Mouse (Mus musculus): ENCODE data around the gene Dmtf1. TPM values are rescaled to one million over a fixed set of nuclear protein-coding genes. Genes with fewer than 3 reads are reported as not detected.

The Dmtf1 gene
- total RNA-seq, 1 experiment from 2014 or later: 28.2 TPM

DNA sequence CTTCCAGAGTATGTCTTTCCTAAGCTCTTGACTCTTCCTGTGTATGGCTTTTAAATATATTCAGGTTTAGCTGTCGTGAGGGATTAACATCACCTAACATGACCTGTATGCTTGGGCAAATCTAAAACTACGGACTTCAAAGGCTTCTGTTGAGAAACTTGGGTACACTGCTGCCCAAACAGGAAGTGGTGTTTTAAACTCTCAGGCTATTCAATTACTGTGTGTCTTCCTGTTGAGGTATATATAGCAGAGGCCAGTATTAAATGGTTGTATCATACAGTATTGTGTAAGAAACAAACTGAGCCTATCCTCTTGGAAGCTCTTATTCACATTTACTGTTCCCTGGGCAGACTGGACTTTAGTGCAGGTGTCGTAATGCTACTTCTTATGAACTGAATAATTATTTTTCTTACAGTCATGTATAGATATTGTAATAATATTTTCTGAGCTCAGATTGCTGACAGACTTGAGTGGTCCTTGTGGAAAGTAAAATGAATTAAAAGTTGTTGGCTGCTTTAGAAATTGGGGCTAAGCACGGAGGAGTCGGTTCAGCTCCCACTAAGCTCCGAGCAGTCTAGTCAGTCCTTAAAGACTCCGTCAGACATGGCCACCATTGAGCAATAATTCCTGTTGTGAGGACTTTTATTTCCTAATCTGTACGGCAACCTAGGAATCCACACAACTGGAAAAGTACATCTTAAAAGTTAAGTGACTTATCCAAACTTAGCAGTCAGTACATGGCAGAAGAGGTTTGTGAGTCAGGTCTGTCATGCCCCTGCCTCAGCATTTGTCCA lies 54.1 kb downstream of the Dmtf1 start:
- DNase-seq: no peak

DNA sequence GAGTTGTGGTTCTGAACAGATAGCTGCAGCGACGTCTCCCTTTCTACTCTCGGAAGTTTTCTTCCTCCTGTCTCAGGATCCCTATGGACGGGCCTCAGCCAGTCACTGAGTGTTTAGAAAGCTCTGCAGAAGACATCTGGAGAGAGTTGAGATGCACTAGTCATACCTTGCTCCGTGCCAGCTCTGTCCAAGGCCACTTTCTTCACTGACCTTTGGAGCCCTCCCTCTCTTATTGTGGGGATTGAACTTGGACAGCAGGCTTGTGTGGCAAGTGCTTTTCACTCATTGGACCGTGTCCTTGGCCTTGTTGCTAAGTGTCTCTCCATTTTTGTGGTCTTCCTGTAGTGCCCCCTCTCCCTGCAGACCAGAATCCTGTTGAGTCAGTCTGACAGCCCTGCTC lies 54.8 kb downstream of the Dmtf1 start:
- peak; percentile 71 for DNase-seq

DNA sequence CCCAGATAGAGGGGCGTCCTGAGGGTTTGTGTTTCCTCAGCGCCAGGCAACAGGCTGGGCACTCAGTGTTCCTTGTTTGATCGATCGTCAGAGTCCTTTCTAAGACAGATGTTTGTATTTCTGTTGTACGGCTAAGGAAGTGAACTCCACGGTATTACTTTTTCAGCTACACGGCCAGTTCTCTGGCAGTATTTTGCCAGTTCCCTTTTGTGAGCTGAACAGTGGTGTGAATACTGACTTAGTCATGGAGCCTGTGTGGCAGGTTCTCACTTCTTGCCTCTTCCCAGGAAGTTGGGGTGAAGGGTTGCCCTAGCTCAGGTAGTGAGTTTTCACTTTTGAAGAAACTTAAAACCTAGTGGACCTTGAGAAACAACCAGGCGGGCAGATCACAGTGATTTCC lies 57.6 kb downstream of the Dmtf1 start:
- no peak for DNase-seq

DNA sequence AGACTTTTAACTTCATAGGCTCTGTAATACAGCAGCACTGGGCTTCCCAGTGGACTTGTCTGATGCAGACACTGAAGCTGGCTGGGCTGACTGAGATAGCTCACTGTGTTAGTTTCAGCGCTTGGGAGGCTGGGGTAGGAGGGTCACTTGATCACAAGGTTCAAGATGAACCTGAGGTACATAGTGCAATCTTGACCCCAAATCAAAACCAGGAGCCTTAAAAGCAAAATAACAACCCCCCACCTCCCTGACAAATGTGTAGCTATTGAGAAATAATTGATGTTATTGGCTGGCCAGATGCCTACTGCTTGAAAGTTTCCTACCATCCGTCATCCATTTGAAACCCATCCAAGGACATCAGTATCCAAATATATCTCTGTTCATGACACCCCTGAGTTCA lies 58.9 kb downstream of the Dmtf1 start:
- DNase-seq: peak; percentile 42

DNA sequence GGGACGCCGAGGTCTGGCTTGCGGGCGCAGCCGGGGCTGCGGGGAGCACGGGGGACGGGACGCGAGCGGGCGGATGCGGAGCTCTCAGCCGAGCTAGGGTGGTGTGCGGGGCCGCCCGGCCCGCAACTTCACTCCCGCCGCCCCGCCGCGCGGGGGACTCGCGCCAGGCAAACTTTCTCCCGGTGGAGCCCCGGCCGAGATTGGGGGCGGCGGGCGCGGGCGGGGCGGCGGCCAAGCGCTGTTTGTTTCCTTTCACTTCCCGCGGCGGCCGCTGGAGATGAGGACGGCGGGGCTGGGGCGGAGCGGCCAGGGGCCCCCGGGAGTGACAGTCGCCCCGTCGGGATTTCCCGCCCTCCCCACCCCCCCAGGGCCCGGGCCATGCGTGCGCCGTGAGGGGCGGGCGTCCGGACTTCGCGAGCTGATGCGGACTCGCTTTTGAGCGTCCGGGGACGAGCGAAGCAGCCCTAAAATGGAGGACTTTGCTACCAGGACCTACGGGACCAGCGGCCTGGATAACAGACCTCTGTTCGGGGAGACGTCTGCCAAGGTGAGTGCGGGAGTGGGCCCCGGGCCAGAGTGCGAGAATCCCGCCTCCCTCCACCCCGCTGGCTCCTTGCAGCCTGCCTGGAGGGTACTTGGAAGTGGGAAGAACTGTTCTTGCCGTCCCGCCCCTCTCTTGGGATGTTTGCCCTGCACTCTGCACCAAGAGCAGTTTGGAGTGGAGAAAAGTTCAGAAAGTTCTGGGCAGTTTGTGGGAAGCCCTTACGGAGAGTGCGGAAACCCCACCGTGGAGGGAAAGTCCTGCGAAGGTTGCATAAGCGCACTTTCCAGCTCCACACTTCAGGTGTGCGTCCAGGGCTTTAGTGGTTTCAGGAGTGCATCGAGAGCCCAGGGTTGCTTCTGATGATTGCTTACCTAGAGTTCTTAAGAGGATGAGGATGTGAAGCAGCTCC lies 60.5 kb downstream of the Dmtf1 start:
- peak; percentile 81 for DNase-seq

DNA sequence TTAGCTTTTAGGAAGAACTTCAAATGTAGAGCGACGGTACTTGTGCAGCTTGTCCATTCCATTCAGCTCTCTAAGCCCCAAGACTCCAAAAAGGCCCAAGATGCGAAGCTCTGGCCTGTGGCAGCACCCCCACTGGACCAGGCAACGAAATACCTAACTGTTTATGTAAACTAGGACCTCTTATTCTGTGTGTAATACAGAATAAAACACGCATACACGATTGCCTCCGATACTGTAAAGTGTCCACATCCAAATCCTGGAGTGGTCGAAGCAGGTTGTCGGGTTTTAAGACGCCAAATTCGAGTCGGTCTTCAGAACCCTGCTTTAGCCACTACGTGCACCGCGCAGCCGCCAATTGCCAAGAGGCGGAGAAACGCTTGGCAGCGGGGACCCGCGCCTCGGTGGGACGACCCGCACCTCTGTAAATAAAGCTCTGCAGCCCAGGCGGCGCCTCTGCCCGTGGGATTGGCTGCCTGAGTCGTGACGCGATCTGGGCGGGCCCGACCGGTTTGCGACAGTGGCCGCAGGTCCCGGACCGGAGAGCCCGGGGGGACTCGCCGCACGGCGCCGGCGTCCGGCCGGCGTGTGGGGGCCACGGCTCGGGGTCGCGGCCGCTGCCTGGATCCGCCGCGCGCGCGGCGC lies 61.2 kb downstream of the Dmtf1 start, which contains the start of gene Tmem243:
Tmem243 (plus strand) TSS at position 462 of the 642 bp plus-strand sequence.
- peak; percentile 97 for DNase-seq

DNA sequence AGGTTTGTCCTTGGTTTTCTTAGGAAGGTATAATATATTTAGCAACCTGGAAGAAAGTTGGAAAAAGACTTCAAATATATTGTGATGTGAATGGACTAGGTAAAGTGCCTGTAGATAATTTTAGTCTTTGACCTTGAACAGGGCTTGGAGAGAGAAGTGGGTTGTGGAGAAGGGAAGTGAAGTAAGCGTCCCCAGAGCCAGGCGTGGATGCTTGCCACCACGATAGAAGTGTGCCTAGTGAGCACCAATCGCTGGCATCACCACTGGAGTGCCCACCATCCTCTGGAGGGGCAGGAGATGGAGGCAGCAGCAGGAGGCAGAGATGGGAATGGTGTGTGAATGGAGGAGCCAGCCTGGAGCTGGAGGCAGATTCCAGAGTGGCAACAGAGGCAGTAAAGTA lies 68.1 kb downstream of the Dmtf1 start:
- no peak for DNase-seq

DNA sequence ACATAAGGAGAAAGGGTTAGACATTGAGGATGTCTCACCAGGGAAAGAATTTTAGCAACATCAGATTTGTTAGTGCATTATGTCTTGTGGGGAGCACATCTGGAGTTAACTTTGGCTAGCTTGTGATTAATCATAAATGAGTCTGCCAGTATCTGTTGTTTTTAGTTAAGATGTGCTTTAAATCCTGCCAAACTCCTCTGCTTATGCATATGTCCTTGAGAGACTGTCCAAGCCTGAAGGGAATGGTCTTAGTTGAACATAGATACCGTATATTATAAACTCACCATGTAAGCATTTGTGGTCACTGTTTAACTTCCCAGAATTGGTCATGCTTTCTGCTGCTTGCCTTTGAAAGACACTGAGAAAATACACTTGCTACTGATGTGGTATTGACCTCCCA lies 68.9 kb downstream of the Dmtf1 start:
- DNase-seq: no peak

DNA sequence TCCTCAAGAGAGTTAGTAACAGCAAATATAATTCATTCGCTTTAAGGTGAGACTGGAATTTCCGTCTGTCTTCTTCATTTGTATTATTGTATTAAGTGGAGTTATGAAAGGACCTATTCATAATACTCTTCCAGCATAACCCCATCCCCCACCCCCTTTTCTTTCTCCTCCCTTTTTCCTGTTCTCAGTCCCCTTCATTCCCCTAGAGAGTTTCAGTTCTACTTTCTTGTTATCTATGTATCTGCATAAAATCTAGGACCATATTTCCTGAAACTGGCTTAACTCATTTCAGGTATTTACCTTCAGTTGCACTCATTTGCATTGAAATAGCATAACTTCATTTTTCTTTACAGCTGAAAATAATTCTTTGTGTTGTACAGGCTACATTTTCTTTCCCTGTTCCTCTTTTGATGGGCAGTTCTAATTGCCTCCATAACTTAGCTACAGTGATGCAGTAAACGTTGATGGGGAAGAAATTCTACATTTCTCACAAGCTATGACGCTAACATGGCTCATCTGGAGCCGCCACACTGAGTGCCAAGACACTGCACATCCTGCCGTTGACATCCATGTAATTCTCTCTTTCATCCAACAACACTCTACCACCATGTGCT lies 71.0 kb downstream of the Dmtf1 start:
- no peak for DNase-seq

DNA sequence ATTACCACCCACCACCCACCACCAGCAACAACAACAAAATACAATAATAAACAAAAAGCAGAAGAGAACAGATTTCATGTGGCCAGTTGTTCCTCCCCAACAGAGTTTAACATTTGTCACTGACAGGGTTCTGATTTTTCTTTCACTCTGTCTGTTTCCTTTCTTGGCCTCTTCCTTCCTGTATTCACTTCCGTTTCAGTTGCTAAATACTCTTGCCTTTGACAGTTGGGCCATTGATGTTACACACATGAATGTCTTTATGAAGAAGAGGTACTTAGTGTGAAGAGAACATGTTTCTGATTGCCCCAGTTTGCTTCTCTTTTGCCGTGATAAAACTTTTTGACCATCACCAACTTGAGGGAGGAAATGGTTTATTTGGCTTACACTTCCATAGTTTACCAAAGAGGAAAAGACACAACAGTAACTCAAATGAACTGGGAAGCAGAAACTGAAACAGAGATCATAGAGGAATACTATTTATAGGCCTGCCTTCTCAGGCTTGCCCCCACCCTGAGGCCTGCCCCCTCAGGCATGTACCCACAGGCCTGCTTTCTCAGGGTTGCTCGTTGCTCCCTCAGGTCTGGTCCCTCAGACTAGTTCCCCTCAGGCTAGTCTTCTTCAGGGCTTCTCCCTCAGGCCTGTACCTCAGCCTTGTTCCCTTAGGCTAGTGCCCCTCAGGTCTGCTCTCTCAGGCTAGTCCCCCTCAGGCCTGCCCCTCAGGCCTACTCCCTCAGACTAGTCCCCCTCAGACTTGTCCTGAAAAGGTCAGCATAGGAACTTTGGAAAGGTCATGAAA lies 74.5 kb downstream of the Dmtf1 start:
- DNase-seq: no peak

DNA sequence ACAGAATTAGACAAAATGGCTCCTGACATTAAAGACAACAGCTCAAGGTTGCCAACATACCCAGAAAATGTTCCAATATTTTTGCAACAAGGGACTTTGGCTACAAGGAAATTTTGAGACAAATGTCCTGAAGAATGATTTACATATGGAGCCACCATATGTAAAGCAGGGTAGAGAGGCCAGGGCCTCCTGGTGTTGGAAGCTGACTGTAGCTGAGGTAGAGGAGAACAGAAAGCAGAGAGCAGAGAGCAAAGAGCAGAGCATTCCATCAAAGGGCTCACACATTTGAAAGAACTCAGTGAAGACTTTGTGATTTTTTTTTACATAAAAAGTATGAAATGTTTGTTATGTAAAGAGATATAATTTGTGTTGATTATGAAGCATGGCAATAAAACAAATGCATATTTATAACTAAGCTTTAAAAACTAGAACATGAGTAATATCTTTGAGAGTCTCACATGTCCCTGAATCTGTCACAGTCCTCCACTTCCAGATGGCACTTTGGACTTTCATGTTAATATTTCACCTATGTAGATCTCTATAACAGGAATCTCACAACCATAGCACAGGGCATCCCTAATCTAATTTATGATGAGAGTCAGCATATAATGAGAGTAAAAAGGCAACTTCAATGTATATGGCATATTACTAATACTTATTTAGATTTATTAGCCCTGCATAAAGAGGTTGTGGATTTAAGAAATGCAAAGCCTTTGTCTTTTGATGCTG lies 81.6 kb downstream of the Dmtf1 start:
- no peak for DNase-seq

DNA sequence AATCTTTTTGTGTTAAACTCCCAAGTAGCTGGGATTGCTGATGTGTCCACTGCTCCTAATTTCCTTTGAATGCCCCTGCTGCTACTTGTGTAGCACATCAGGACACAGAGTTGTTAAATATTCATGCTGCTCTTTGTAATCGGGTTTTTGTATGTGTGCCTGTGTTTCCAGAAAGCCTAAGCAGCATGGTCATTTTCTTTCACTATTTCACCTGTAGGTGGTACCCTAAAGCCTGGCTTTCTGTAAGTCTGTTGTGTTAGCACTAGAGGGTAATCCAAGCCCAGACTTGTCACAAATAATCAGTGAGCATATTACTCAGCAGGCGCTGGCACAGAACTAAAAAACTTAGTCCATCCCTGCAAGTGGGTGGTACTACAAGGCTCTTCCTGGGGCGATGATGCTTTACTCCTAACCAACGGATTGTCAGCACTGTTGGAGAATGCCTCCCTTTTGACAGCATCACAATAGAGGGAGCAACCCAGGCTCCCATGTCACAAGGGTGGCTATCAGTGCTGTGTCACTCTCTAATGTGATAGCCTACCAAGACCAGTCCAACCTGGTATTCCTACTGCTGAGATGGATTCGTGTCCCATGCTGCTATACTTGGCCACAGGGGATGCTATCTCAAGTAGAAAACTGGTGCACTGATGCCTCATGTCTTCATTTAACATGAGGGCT lies 88.3 kb downstream of the Dmtf1 start:
- DNase-seq: peak; percentile 48

DNA sequence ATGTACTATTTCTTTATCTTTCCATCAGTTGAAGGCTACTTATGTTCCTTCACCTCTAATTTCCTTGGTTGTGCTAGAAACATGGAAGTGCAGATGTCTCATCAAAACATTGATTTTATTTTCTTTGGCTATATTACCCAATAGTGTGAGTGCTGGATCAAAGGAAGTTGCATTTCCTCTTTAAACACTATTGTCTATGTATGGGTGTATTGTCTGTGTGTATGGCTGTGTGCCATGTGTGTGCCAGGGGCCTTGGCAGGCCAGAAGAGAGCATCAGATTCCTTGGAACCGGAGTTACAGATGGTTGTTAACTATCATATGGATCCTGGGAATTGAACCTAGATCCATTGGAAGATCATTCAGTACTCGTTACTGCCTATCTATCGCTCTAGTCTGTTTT lies 90.2 kb downstream of the Dmtf1 start:
- no peak for DNase-seq

DNA sequence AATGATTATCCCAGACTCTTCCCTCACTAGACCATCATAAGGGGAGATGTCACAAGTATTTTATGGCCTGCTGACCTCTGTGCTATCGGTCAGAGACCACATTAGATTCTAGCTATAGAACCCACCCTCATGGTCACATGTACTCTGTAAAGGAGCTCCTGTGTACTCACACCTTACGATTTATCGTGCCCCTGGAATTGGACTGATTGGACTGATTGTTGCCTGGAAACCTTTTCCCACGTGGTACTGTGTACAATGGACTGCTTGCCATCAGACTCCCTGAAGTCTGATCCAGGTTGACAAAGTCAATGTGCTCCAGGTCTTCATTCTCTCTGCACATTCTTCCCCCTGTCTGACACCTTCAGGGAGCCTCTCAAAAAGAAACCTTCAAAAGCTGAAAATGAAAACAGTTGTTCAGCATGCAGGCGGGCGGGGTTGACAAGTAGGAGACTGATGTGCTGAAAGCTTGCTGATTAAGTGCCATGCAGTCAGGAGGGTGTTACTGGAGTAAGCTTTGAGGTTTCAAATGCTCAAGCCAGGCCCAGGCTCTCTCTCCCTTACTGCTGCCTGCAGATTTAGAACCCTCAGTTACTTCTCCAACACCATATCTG lies 91.9 kb downstream of the Dmtf1 start:
- DNase-seq: no peak

DNA sequence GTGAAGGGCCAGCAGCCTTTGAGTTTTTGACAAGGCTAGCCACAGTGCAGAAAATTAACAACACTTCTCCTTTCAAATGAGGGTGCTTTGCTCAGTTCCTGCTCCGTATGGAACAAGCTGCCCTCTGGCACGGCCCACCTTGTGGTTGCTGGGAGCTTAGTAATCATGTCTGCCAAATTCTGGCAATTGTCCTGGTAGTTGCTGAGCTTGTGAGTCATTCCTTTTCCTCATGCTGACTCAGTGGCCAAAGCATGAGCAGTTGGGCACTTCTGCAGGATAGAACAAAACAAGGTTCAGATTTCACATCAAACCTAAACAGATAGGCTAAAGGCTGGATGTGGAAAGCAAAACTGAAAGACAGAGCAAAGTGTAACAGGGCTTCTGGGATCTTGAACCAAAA lies 92.7 kb downstream of the Dmtf1 start:
- DNase-seq: peak; percentile 80

All from adrenal gland, postnatal 14 days (tissue).